Mouse (Mus musculus) CD8-positive naive resting alpha-beta T cell, adult 2 months (primary cell): Measurements from ENCODE around the gene Capn13.
A peak's percentile ranks its signal among the peaks of the same experiment; 100 is the strongest.

Experiments
- DNase-seq, 2 experiments: peaks; one replicate each; pipeline ENCODE4 v3.0.0; 2022; ENCODE audit warnings: low read depth in 2 of 2, low spot score in 2 of 2

Gene Capn13

DNA sequence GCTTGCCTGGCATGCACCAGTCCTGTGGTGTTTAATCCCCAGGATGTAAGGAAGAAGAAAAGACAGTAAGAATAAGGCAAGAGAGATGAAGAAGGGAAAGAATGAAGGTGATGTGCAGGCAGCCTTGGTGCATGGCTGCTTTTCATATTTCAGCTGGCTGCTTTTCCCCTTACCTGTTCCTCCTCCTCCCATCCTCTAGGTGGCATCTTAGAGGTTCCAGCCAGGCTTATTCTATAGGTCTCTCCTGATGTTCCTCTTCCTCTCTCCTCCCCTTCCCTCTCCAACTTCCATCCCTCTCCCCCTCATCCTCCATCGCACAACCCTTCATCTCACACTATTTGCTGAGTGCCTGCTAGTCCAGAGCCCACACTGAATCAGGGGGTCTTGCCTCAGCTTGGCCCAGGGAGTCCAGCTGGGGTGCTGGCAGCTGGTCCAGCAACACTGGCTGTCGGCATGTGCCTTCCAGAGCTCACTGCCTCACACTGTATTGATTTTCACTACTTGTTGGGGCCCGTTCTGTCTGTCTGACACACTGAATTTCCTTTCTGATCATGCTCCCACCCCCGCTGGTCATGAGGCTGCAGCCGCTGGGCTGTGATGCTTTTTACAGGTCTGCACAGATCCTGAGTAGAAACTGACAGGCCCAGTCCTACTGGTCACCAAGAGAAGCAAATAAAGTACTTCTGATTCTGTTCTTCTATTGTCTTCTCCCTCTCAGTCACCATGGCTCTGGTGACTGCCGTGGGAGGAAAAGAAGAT, 56.9 kb downstream of the Capn13 start:
- no peak for DNase-seq

DNA sequence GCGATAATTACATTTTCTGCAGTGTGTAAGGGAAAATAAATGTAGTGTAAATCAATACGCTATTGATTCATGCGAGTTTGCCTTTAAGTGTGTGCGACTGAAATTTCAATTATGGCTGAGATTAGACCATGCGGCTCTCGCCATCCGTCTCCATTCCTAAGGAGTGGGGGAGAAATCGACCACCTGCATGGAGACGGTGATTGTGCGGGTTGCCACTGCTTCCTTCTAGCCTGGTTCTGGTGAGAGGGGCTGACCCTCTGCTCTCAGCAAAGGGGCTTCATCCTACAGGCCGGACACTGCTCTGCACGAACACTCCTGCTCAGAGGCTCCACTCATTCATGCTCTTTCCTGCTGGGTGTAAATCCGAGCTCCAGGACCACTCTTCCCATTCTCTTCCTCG, 58.0 kb downstream of the Capn13 start:
- DNase-seq = no peak

DNA sequence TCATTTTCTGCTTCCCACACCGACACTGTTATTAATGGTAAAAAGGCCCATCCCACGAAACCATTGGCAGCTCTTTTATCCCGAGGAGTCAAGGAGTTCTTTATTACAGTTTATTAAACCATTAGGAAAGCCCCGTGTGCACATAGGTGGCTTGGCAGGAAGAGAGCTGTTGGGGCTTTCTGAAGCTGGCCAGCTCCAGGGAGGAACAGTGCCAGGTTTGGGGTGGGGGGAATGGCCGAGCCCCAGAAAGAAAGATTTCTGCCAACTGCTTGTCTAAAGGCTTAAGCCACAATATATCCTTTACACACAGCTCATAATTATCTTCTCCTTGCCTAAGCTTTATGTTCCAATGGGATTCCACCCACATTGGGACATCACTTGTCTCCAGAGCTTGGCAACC, 71.6 kb downstream of the Capn13 start:
- DNase-seq = no peak

DNA sequence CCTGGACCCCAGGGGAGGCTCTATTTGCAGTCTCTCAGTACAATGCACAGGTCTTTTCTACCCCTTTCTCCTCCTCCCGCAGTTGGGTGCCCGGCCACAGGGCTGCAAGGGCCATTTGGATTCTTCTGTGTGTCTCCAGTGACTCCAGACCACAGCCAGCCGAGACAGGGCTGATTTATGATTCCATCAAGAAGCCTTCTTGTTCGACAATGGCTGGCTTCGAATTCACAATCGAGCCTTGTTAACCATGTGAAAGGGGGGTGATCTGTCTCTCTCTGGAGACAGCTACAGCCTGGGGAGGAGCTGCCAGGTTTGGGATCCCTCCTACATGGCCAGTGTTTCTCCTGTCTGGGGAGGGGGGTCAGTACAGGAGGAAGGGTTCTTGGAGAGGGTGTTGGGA, 75.4 kb downstream of the Capn13 start:
- DNase-seq = no peak

DNA sequence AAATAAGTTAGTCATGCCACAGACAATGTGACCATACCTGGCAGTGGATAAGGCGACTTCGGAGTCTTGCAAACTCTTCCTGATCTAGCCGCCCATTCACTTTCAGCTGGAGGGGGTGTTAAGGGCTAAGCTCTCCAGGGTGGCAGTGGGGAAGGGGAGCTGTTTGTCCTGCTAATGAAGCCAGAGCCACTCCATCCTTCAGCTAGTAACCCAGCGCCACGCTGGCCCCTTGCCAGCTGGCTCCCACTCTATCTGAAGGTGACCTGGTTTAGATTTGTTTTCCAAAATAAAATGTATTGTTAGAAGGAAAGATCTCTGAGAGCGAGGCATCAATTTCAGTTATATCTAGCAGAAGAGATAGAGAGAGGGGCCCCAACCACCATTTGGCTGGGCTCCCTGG, 75.9 kb downstream of the Capn13 start:
- no peak for DNase-seq

DNA sequence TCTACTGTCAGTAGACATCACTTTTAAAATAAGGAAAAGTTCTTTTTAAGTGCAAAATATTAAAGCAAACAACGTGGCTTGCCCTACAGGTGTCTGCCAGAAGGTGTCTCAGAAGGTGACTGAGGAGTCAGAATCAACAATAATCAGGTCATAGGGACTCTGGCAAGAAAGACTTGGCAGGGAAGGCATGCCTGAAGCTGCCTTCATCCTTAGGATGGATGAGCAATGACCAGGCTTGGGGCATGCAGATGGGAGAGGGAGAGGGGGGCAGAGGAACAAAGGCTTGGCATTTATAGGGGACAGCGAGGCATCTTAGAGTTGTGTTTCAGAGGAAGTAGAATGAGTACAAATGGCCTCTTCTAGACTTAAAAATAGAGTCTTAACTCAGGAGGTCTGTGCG, 76.7 kb downstream of the Capn13 start:
- DNase-seq = no peak

DNA sequence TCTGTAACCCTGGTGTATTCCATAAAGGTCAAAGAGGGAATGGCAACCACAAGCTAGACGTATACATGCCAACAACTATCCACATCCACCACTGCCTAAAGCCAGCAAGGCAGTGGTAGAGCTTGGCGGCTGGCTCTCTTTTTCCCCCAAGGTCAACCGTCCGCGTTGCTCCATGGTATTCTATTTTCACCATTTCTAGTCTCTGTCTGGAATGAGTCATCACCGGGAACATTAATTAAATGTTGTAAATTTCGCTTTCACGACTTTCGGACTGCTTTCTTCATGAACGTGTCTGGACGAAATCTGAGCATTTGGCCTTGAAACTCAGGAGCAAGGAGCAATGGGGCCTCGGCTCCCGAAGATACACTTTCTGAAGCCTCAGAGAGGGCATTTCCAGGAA, 85.9 kb downstream of the Capn13 start:
- no peak for DNase-seq

DNA sequence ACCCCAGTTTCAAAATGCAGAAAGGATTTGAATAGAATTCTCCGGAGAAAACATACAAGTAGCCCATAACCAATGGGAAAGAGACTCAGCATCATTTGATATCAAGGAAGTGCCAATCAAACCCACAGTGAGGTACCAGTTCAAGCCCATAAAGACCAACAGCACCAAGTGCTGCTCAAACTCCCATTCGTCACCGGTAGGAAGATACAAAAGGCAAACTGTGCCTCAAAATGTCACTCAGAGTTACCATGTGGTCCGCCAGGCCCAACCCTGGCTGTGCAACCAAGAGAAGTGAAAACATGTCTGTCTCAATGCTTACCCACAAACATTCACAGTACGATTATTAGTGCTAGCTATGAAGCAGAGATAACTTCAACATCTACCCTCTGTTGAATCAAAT, 89.2 kb downstream of the Capn13 start:
- DNase-seq = no peak

DNA sequence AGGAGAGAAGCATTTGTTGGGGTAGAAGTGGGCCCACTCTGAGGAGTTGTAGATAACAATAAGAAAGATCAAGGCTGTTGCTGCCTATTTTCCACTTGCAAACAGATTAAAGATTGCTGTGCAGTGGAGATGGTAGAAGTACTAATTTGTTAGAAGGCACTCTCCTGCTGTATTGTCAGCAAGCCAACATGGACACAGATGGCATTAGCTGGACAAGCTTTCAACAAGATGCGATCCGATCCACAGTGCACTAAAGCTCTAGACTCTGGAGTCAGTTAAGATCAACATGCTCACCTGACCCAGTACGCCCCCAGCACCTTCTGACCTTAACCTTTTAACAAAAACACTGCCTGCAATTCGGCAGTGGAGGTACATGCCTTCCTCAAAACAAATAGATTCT, 92.0 kb downstream of the Capn13 start:
- no peak for DNase-seq

DNA sequence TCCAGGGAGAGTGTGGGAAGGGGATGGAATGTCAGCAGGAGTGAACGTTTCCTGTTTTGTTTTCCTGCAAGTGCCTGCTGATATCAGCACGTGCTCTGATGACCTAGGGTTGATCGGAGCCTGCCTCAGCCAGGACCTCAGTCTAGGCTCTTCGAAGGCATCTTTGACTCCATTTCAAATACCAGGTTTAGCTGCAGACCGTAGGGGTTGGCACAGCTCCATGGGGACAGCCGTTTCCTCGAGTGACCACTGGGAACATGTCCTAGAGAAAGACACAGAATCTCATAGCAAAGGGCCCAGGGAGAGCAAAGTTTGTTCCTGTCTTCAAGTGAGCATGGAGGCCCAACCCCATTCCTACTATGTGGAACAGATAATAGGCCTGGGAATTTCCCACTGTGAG, 94.0 kb downstream of the Capn13 start:
- DNase-seq = no peak

DNA sequence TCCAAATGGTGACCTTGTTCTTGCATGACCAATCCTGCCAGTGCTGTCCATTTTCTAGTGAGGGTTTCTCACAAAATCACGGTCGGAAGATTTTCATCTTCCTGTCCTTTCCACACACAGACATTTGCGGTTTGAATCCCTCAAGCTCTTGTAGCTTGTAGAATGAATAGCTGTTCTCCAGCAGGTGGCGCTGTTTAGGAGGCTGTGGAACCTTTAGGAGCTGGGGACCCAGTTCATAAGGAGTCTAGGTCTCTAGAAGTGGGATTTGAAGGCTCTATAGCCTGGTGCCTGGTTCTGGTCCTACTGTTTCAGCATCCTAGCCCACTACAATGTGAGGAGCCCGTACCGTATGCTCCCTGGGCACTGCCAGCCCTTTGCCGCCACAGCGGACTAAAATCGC, 95.0 kb downstream of the Capn13 start:
- DNase-seq = peak; percentile 27 to 40

DNA sequence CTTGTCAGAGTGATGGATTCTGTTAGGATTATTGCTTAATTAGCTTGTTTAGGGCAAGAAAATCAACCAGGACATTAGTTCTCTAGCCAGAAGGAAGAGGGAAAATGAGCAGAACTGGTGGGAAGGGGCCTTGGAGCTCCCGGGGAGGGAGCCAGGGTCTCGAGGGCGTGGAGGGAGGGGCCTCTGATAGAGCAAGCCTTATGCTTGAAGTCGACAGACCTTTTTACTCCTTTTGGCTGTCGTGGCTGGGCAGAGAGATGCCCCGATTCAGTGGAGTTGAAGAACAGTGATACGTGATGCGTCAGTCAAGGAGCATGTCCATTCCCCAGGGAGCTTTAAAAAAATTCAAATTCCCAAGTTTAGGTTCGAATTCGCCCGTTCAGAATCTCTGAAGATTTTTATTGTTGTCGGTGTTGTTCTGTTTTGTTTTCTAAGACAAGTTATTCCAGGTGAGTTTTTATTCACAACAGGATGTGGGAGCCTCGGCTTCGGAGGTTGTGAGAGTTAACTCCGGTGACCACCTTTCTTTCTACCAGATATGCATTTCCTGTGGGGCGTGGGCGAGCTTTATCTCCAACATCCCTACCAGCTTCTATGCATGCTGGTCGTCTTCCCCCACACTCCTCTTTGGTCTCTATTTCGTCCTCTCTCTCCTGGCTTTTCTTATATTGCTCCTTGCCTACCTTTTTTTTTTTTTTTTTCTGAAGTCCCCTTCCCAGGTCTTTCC, 96.4 kb downstream of the Capn13 start:
- DNase-seq = peak; percentile 21 to 51

DNA sequence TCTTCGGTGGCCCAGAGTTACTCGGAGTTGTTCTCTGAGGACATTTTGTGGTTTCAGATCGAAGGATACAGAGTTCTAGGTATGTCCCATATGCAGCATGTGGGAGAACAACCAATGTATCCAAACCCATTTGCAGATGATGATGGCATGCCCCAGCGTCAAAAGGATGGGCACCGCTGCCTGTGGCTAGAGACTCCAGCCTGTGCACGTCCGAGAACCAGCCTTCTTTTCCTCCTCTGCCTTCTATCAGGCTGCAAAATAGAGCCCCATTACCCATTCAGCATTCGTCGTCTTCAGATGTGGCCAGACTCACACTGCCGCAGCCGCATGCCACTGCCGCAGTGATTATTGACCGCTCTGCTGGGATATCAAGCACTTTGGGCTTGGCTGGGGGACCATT, 97.0 kb downstream of the Capn13 start:
- DNase-seq = no peak

DNA sequence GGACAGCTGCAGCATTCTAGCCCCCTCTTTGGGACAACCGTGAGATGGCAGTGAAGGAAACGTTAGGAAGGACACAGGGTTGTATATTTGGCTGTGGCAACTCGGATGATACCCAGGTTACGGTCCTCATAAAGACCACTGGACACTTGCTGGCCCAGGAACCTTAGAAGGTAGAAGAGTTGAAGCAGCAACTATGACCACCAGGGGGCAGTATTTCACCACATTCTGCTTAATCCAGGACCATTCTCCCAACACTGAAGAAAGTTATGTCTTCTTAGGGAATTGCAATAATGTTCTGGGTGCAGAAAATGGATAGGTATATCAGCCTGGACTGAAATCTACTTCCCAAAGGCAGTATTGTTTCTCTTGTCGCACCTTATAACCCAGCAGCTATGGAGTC, 97.4 kb downstream of the Capn13 start:
- DNase-seq = peak; percentile 48 to 58

DNA sequence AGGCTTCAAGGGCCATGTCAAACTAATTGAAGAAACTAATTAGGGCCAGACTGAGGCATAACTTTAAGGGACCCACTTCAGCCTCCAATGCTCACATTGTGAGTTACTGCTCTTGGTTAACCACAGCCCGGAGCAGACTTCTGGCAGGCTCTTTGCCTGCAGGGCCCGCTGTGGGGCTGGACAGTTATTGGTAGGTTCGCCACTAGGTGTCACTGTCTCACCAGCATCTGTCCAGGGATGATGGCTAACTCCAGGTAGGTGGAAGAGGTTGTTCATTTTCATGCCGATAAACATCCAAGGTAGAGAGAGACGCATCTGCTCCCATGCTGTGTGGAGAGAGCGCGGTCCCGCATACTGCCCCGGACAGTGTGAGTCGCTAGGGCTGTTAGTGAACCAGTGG, 98.6 kb downstream of the Capn13 start:
- DNase-seq = peak; percentile 78 to 81

DNA sequence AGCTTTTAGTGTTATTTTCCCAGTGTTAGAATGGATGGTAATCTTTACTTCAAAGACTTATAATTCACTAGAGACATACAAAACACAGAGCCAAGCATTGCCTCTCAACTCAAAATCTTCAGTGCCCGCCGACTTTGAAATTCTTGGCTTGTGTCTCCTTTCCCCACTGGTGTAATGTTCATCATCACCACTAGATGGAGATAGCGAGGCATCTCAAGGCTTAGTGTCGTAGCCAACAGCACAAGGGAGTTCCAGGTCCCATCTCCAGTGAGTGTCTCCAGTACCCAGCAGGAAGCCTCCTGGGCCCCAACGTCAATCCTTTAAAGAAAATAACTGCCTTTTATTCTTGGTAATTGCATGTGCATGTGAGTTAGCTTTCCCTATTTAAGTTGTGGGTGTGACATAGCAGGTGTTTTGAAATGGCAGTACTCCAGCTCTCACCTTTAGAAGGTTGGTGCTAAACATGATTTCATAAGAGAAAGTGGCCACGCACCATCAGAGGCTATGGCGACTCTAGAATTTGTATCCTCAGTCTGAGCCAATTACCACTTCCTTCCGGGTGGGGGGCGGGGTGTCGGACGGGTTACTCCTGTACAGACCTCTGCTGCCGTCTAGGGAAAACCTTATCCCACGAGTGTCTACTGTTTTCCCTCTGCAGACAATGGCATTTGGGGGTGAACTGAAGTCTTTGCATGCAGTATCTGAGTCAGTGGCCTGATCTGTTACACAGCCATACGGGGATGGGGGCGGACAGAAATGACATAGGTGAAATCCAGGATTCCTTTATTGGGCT, 99.2 kb downstream of the Capn13 start:
- DNase-seq = peak; percentile 70 to 82

DNA sequence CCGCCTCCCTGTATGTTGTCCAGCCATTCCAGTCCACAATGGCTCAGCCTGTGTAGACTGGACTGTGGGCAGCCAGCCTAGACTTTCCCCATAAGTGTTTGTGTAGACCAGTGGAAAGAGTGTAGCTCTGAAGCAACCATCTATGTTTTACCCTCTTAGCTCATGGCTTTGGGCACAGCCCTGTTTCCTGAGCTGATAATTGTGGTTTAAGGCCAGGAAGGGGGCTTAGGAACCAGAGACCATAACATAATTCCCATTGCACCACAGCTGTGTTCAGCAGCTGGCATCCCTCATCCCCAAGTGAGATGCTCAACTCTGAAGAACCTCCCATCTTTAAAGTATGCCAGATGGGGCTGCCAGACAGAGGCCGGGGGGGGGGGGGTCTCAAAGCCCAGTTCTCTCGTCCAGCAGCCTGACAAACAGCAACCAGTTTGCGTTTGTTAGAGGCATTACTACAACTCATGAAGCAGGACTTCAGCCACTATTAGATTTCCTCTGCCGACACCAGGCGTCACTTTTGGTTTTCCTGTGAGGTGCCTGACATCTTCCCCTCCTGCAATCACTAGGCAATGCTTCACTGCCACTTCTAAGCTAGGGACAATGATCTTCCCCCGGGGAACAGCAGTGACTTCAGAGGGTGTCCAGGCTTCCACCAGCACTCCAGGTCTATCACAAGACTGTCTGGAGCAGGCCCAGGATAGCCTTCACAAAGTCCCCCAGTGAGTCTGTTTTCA, 100.4 kb downstream of the Capn13 start:
- DNase-seq = no peak

DNA sequence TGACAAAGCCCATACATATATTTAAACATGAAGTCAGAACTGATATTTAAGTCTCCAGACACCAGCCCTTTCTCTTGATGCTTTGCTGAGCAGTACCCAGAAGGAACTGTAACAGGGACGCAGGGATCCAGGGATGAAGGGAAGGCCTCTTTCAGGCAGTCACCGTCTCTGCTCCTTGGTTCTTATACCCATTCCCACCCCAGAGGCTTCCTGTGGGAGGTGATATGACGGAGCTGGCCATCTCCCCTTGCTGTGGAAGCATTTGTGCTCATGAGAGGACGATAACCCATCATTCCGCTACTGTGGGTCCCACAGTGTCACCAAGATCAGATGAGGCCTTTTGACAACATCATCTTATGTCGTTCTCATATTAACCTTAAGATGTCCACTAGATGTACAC, 101.7 kb downstream of the Capn13 start:
- DNase-seq = no peak

DNA sequence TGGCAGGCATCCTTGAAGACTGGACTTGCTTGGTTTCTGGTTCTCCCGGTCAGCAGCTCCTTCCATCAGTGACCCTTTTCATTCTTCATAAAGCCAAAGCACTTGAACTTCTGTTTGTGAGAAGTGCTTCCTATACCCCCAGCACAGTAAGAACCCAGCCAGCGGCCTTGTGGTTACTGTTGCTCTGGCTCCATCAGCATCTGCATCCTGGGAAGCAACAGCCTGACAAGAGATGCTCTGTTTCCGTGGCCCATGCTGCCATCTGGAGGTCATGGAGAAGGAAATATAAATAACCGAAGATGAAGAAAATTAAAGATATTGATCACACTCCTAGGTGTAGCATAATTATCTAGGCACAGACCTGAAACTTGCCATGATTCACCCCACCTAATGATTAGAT, 103.8 kb downstream of the Capn13 start:
- no peak for DNase-seq

DNA sequence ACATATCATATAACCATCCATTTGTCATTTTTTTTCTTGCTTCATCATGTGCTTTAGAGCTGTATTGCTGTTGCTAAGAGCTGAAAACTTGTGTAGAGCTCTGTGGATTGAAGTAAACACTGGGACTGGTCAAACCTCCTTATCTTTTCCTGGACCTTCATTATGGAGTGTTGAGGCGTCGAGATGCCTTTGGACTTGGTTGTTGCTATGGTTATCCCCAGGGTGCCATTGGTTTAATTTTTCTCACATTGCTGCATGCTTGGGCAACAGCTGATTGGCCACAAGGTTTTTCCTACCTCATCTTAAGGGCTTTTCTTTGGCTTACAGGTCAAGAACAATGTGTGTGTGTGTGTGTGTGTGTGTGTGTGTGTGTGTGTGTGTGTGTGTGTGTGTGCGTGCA, 107.4 kb downstream of the Capn13 start:
- no peak for DNase-seq

DNA sequence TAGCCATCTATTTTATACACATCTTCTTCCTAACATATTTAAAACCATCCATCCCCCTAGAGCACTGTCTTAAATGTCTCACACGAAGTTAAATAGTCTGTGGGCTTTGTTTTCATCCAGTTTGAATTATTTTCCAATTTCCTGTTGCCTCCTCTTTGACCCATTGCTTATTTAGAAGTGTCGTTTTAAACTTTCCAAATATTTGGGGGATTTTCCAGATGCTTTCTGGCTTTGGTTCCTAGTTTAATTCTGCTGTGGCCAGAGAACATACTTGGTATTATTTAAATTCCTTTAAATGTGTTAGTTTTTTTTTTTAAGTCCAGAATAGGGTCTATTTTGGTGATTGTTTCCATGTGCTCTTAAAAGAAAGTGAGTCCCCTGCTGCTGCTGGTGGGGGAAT, 116.4 kb downstream of the Capn13 start:
- no peak for DNase-seq
